Mouse (Mus musculus) limb, embryonic 14.5 days (tissue): ENCODE measurements around the gene Atg16l2. TPM values are rescaled to one million over a fixed set of nuclear protein-coding genes. Genes with fewer than 3 reads are reported as not detected.
A peak's percentile ranks its signal among the peaks of the same experiment; 100 is the strongest.

ENCODE experiments used
- ATAC-seq: fragments of 200-750 bp; cut with Nextera tagmentation; 2 replicates; pipeline ENCODE4 v1.8.0; 2017; ENCODE audit warnings: low read depth, moderate number of reproducible peaks, moderate TSS enrichment; ENCODE audit not compliant: low FRiP score
- DNase-seq: peaks from one replicate; pipeline ENCODE4 v3.0.0-alpha.2; 2015; ENCODE audit warnings: low spot score
- H3K27ac ChIP-seq: fragments of 300-500 bp; sonication (generic); replicated peaks from 2 replicates; pipeline ENCODE4 v1.5.1; 2014; ENCODE audit warnings: low read depth, mild to moderate bottlenecking, low read length, moderate library complexity, mixed read lengths
- H3K27me3 ChIP-seq: fragments of 300-500 bp; sonication (generic); 2 replicates; pipeline ENCODE4 v1.6.1; 2014; ENCODE audit warnings: low read length, mixed read lengths; ENCODE audit not compliant: control insufficient read depth, insufficient read depth
- H3K36me3 ChIP-seq: fragments of 300-500 bp; sonication (generic); 2 replicates; pipeline ENCODE4 v1.6.1; 2014; ENCODE audit warnings: mild to moderate bottlenecking, low read length, moderate library complexity, mixed read lengths; ENCODE audit not compliant: control insufficient read depth, insufficient read depth
- H3K4me1 ChIP-seq: fragments of 300-500 bp; sonication (generic); 2 replicates; pipeline ENCODE4 v1.6.1; 2014; ENCODE audit warnings: antibody characterized with exemption, low read length, mixed read lengths; ENCODE audit not compliant: control insufficient read depth, insufficient read depth
- H3K4me2 ChIP-seq: fragments of 300-500 bp; sonication (generic); replicated peaks from 2 replicates; pipeline ENCODE4 v1.6.1; 2014; ENCODE audit warnings: low read depth, mild to moderate bottlenecking, low read length, moderate library complexity; ENCODE audit not compliant: severe bottlenecking
- H3K4me3 ChIP-seq: fragments of 300-500 bp; sonication (generic); replicated peaks from 2 replicates; pipeline ENCODE4 v1.5.1; 2014; ENCODE audit warnings: low read length
- H3K9ac ChIP-seq: fragments of 300-500 bp; sonication (generic); 2 replicates; pipeline ENCODE4 v1.6.1; 2014; ENCODE audit warnings: mild to moderate bottlenecking, low read depth, low read length, moderate library complexity; ENCODE audit not compliant: severe bottlenecking
- H3K9me3 ChIP-seq: fragments of 300-500 bp; sonication (generic); 2 replicates; pipeline ENCODE4 v1.6.1; 2016; ENCODE audit warnings: low read length; ENCODE audit not compliant: control insufficient read depth
- POLR2A ChIP-seq: fragments of 200-500 bp; IDR thresholded peaks from 2 replicates; pipeline ENCODE4 v1.8.0; 2012; ENCODE audit warnings: inconsistent platforms, mild to moderate bottlenecking, moderate library complexity, borderline replicate concordance; ENCODE audit not compliant: insufficient read depth, insufficient read length; ENCODE audit errors: extremely low read depth
- WGBS: fragments of 180-500 bp; shearing (Covaris S2); extraction: QIAGEN DNeasy Blood & Tissue Kit; methylation state at CpG from one replicate; pipeline ENCODE4 v1.1.7; 2014; 5-methylcytosine and 5-hydroxymethylcytosine counted together
- polyA plus RNA-seq, 2 experiments: library from polyadenylated mRNA; depleted of rRNA in 1 of 2; stranded (reverse) in 1 of 2; unstranded in 1 of 2; fragments of >200 nt; fragmentation: Nextera tagmentation in 1 of 2; extraction: Ambion mirVana in 1 of 2; gene quantifications; 2 replicates each; pipeline versions ENCODE4 v1.2.1 to v1.2.3; 2012 to 2014

Gene Atg16l2
- 31.1 and 35.2 TPM in 2 replicates for polyA plus RNA-seq (2012; rRNA removed)
- polyA plus RNA-seq (2014; fragmentation: Nextera tagmentation; extraction: Ambion mirVana) = 14.5 and 17.0 TPM in 2 replicates

DNA sequence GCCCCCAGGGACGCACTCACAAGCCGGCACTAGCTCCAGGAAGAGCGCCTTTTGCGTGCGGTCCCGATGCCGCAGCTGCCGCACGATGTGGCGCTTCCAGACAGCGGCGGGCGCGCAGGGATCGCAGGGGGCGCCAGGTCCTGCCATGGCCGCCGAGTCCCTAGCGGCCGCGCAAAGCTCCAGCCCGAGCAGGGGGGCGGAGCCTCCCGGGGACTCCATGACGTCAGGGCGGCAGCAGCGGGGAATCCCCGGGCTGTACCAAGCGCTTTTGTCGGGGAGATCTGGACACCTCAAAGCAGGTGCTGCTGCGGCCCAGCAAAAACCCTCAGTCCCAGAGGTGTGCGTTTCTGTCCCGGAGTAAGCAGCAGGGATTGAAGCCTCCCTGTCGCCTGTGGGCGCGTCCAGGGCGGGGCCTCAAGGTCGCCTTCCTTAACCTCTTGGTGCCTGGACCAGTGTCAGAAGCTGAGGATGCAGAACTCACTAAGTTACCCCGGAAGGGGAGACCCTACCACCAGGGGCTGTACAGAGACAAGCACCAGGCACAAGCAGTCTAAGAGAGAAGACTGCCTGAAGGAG lies at the start of gene Atg16l2:
Gene Atg16l2 (minus strand): TSS at position 371 of the 576 bp plus-strand sequence.
- H3K4me2 ChIP-seq = peak within 1 kb of the TSS; percentile 88
- peaks cover 10% of the 10 kb centered on the region for H3K4me1 ChIP-seq
- peak within 1 kb of the TSS; percentile 66 for H3K9ac ChIP-seq
- H3K4me3 ChIP-seq = peak within 1 kb of the TSS; percentile 76
- H3K27me3 ChIP-seq = no peaks in the 10 kb centered on the region
- TF ChIP-seq POLR2A = 0 out of 2 replicates have a peak, but pooled peaks have one; percentile 42
- peak; percentile 93 for ATAC-seq
- WGBS = under 1% methylated on average over 24 of the region's 39 CpGs
- peak within 1 kb of the TSS; percentile 52; the same call in 1 of the 2 replicates for H3K27ac ChIP-seq
- DNase-seq = peak; percentile 83
- no peaks in the 10 kb centered on the region for H3K36me3 ChIP-seq
- no peaks in the 10 kb centered on the region for H3K9me3 ChIP-seq

DNA sequence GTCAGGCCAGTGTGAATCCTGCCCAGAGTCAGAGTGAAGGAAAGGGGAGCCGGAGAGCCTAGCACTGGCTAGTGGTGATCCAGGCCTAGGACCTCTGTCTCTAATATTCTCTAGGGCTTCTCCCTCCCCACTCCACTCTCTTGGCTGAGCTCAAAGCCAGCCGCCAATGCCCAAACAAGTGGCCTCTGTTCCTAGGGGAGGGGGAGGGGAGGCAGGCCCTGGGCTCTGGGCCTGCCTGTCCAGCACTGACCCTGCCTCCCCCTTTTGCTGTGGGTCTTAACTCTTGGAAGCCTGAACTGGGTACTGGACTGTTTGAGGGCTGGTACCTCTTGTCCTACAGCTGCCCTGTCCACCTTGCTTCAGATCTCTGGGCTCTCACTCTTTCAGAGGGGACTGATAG lies 47.8 kb upstream of the Atg16l2 start:
- DNase-seq (no peak), ATAC-seq (no peak)
- TF ChIP-seq POLR2A = no peak
- no peaks in the 10 kb centered on the region; the same call in 1 of the 2 replicates for H3K27me3 ChIP-seq
- H3K4me2 ChIP-seq = no peak overlapping the region
- H3K27ac ChIP-seq = no peak overlapping the region
- H3K9ac ChIP-seq = no peak overlapping the region
- no peaks in the 10 kb centered on the region for H3K36me3 ChIP-seq
- 49% methylated on average over 2 of the region's 2 CpGs for WGBS
- H3K9me3 ChIP-seq = no peaks in the 10 kb centered on the region
- no peak overlapping the region for H3K4me3 ChIP-seq
- H3K4me1 ChIP-seq = peaks cover 4% of the 10 kb centered on the region; the same call in 1 of the 2 replicates

DNA sequence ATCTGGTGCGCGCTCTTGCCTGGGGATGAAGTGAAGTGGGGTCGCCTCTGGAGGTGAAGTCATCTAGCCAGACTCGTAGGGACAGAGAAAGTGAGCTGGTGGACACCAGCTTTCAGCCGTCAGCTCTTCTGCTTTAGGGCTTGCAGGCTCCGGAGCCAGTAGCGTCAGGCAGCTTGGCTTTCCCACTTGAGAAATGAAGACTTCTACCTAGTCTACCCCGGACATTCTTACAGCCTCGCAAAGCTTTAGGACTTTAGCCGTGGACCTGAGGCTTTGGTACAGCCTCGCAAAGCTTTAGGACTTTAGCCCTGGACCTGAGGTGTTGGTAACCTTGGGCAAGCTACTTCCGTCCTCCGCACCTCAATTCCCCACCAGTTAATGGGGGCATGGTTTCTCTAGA lies 46.3 kb upstream of the Atg16l2 start:
- Histone ChIP-seq H3K27ac (no peak overlapping the region), H3K4me1 (peaks cover 4% of the 10 kb centered on the region; the same call in 1 of the 2 replicates), H3K9ac (peak overlapping the region; percentile 61), H3K4me2 (peak overlapping the region; percentile 99), H3K27me3 (no peaks in the 10 kb centered on the region; the same call in 1 of the 2 replicates), H3K4me3 (peak overlapping the region; percentile 61), H3K9me3 (no peaks in the 10 kb centered on the region), H3K36me3 (no peaks in the 10 kb centered on the region)
- TF ChIP-seq POLR2A = 0 out of 2 replicates have a peak, but pooled peaks have one; percentile 5
- 2% methylated on average over 13 of the region's 13 CpGs for WGBS
- ATAC-seq (peak; percentile 17; the same call in 1 of the 2 replicates), DNase-seq (no peak)

DNA sequence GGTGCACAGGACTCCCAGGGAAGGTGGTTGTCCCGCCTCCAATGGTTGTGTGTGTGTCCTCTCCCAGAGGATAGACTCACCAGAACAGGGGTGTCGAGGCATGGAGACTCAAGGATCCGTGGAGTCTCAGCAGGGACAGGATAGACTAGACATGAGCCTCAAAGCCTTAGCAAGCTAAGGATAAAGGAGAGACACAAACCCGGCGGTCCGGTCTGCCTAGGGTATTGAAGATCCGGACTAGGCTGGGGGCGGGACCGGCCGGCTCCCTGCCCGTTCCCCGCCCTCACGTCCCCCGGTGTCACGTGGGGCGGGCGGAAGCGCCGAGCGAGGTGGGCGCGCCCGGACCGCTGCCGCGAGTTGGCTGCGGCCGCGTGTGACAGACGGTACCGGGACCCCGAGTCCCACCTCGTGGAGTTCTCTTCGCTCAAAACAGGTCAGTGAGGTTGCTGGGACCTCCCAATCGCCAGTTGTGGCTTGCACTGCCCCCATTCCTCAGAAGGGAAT lies 45.8 kb upstream of the Atg16l2 start, which contains the start of gene Arap1:
Gene Arap1 (plus strand): TSS at position 301 of the 504 bp plus-strand sequence.
- DNase-seq (peak; percentile 52), ATAC-seq (peak; percentile 88)
- WGBS = 2% methylated on average over 25 of the region's 35 CpGs
- peak within 1 kb of the TSS; percentile 61 for H3K4me3 ChIP-seq
- H3K27ac ChIP-seq = no peak within 1 kb of the TSS
- peak within 1 kb of the TSS; percentile 99 for H3K4me2 ChIP-seq
- H3K36me3 ChIP-seq = no peaks in the 10 kb centered on the region
- TF ChIP-seq POLR2A = 0 out of 2 replicates have a peak, but pooled peaks have one; percentile 12
- peak within 1 kb of the TSS; percentile 61 for H3K9ac ChIP-seq
- peaks cover 4% of the 10 kb centered on the region; the same call in 1 of the 2 replicates for H3K4me1 ChIP-seq
- H3K27me3 ChIP-seq = no peaks in the 10 kb centered on the region; the same call in 1 of the 2 replicates
- H3K9me3 ChIP-seq = no peaks in the 10 kb centered on the region

DNA sequence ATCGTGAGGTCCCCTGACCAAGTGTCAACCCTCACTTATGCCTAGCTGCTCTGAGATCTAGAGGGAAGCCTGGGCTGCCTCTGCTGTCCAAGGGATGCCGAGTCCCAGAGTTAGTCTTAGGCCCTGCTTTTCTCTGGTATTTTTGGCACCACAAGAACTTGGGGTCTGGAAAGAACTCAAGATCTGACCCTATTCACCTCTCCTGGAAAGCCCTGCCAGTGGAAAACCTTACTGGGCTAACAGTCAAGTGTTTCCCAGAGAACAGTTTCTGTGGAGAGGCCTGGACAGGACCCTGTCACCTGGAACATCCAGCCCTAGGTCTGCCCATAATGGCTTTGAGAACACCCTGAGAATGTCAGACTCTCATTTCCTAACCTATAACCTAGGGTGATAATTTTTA lies 44.9 kb upstream of the Atg16l2 start:
- ATAC-seq (no peak), DNase-seq (no peak)
- WGBS = 80% methylated on average over 2 of the region's 2 CpGs
- Histone ChIP-seq H3K27me3 (no peaks in the 10 kb centered on the region; the same call in 1 of the 2 replicates), H3K27ac (no peak overlapping the region), H3K4me2 (no peak overlapping the region), H3K4me1 (peaks cover 4% of the 10 kb centered on the region; the same call in 1 of the 2 replicates), H3K9me3 (no peaks in the 10 kb centered on the region), H3K4me3 (no peak overlapping the region), H3K36me3 (no peaks in the 10 kb centered on the region; the same call in 1 of the 2 replicates), H3K9ac (no peak overlapping the region)
- no peak for TF ChIP-seq POLR2A
